Mouse (Mus musculus): ENCODE measurements at regions not wholly inside any gene's neighbourhood (a gene's known extent, or its start where the extent isn't known, plus 50 kb on each side); places are given as distances from the start of the nearest gene placed in this dataset.

DNA sequence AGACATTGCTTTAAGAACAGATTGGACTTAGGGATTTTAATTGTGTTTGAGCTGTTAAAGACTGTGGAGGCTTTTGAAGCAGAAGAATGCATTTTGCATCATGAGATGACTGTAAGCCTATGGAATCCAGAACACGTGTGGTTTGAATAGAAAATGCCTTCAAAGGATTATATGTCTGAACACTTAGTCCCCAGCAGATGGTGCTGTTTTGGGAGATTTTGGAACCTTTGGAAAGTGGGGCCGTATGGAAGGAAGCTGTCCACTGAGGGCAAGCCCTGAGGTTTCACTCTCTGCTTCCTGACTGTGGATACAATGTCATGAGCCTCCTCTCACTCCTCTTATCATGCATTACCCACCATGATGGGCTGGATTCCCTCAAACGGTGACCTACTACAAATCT lies 168.4 kb upstream of the Irx4 start:
- no peak for TF ChIP-seq CTCF (IDR thresholded peaks at IDR 0.05; ENCODE audit: borderline replicate concordance, control insufficient read depth, extremely low read depth, insufficient read depth, low read length, poor library complexity)
- TF ChIP-seq POLR2A (IDR thresholded peaks at IDR 0.05; ENCODE audit: control insufficient read depth, extremely low read depth, insufficient read depth, low read length, poor library complexity), result no peak
